Mouse (Mus musculus) ZHBTc4 (cell line): ENCODE results near the gene Lemd1.

ENCODE experiments used
- DNase-seq: peaks from one replicate; pipeline ENCODE4 v3.0.0-alpha.2; 2011; ENCODE audit warnings: low read depth, low spot score

The Lemd1 gene

GRCm38 (mm10) chr1:132191093-132191785 lies at the start of gene Lemd1, which contains the start of gene AC124108.1:
Gene Lemd1 (plus strand): TSS chr1:132191431.
Gene AC124108.1 (plus strand): TSS chr1:132191457.
- peak; percentile 25 for DNase-seq

- DNase-seq: no peak
Observed at GRCm38 (mm10) chr1:132141753-132142152, 49.5 kb upstream of the Lemd1 start.

DNA sequence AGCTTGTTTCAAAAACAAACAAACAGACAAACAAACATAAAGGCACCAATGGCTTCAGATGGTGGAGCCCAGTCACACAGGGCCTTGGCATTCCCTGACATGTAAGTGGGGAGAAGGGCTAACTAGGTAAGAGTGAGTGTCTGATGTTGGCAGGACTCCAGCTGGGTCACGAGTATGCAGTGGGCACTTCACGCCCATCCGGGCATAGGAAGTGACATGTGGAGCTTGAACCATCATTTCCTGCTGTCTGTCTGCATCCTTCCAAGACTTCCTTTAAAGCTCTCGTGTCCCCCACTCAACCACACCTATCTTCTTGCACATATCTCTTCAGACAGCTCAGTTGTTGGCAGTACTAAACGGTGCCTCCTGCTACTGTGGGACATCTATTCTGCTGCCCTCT lies 48.2 kb upstream of the Lemd1 start:
- DNase-seq: no peak

DNA sequence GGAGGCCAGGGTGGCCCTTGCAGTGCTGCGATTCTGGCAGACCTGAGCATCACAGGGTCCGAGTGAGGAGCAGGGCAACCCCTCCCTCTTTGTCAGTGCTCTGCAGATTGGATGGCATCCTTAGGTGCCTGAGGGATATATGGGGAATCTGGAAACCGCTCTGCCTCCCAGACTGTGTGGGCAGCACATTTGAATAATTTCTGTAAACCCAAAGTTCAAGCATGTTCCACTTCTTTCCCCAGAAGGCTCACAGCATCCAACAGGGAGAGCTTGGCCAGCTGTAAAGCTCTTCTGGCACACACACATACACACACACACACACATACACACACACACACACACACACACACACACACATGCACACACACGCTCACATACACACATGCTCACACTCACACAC lies 47.5 kb upstream of the Lemd1 start:
- DNase-seq: no peak

GRCm38 (mm10) chr1:132144223-132144622 lies 47.0 kb upstream of the Lemd1 start:
- peak; percentile 51 for DNase-seq

- DNase-seq: no peak
Observed at GRCm38 (mm10) chr1:132144837-132145236, 46.4 kb upstream of the Lemd1 start.

DNA sequence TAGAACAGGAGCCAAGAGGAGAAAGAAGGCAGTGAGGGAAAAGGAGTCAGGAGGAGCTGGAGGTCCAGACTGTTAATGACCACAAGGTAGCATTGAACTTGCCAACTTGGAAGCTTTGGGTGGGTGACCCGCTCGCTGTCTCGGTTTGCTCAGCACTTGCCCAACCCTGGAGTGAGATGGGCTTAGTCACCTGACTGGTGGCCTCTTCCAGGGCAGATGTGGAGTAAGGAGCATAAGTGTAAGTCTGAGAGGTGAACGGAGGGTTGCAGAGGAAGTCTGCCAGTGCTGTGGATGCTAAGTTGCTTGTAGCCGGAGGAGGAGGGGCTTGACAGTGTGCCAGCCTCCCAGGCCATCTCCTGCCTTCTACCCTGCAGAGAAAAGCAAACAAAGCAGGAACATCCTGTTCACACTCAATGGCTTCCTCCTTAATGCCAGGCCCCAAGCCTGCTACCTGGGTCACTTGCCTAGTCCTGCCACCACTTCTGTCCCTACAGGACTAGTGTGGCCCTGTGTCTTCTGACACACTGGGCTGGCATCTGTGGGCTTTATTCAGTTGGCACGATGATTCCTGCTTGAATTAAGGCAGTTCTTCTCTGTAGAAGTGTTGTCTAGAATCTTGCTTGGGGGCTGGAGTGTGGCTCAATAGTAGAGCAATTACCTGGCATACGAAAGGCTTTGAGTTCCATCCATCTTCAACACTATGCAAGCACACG lies 45.1 kb upstream of the Lemd1 start:
- no peak for DNase-seq

- no peak for DNase-seq
Observed at GRCm38 (mm10) chr1:132149410-132149809, 41.8 kb upstream of the Lemd1 start.

- no peak for DNase-seq
Observed at GRCm38 (mm10) chr1:132150171-132150570, 41.1 kb upstream of the Lemd1 start.

- DNase-seq: no peak
Observed at GRCm38 (mm10) chr1:132150817-132151601, 40.2 kb upstream of the Lemd1 start.

DNA sequence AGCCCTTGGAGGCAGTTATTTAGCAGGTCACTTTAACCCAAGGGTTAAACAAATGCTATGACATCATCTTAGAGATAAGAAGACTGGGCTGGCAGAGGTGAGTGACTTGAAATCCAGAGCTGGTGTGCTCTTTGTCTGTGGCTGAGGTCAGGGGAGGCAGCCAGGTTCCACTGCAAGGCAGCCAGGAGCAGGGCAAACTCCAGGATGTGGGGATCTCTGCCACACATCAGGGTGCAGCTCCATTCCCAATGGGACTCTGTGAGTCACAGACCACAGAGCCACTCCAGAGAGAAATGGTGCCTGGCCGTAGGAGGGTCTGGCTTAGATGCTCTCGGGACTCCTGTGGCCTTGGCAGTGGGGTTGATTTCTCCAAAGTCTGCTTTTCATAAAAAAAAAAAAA lies 39.3 kb upstream of the Lemd1 start:
- DNase-seq: no peak

DNA sequence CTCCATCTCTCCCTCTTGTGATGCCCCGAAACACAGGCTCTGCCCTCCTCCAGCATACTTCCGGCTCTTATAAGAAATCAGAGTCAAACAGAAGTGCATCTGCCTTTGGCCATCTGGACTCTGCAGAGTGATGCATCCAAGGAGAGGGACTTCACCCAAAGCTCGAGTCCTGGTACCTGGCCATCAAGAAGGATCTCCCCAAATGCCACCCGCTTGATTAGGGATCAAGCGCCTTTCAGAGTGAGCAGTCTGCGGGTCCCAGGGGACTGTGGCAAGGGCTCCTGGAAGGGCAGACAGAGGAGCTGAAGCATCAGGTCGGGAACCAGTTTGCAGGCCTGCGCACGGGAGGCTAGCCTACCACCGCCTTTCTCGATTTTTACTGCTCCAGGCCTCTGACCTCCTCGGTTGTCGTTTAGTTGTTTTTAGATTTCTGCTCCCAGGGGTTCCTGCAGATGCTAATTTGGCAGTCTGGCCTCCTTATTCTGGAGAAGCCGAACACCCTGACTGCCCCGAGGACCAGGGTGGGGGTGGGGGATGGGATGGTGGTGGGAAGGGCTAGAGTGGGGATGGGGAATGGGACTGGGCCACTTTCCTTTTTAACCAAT lies 38.0 kb upstream of the Lemd1 start:
- no peak for DNase-seq

DNA sequence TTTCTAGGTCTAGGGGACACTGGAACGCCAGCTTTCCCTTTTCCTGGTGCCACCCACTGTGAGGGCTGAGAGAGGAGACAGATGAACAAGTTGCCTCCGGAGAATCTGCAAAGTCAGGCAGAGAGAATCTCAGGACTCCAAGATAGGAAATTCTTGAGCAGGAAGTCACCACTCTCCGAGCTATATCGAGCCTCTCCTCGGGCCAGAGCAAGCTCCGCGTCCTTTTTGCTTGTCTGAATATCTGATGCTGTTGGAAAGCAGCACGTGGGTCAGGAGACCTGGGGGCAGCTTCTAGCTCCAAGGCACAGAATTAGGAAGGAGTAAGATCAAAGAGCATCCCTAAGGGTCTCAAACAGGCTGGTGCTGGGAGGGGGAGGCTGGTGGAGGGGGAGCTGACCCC lies 37.5 kb upstream of the Lemd1 start:
- no peak for DNase-seq

GRCm38 (mm10) chr1:132155737-132156136 lies 35.5 kb upstream of the Lemd1 start:
- peak; percentile 93 for DNase-seq

DNA sequence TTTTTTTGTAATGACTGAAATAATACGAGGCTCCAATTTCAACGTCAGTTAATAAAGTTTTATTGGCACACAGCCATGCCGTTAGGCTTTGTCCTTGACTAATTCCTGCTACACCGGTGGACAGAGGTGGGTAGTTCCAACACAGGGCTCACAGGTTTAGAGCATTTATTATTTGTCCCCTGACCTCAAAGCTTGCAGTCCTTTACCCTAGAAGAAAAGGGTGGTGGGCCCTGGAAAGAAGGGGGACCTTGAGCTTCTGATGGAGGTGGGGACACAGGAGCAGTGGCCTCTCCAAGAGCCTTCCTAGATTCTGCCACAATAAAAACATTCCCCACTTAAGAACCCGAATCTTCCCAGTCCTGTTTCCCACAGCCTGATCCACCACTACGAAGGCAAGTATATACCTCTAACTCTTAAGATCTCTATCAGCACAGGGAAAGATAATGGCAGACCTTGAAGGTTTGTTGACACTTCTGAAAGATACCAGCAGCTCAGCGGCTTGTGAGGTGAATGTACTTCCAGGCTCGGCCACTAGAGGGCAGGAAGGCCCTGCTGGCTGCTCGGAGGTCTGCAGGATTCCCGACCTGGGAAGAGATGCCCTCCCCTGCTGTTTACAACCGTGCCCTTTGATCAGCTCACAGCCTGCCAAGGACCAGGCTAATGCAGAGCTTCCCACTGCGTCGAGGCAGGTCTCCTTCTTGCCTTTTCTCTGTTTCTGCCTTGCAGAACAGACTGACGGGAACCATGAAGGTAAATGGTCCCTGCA lies 34.0 kb upstream of the Lemd1 start:
- DNase-seq: peak; percentile 94

GRCm38 (mm10) chr1:132157808-132158207 lies 33.4 kb upstream of the Lemd1 start:
- no peak for DNase-seq

DNA sequence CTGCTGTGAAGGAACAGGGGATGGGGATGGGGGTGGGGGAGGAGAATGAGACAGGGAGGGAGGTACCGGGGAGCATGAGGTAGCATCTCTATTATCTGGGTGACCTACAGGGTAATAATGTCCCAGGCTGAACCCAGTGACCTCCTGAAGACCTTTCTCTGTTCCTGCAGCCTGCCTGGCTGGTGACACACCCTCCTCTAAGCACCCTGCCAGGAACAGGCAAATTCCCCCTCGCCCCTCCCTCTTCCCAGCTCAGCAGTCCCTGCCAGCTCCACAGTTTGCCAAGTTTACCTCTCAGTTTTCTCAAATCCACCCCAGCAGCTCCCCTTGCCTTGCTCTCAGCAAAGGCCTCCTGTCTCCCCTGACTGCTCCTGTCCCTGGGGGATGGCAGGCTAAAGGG lies 32.5 kb upstream of the Lemd1 start:
- DNase-seq: peak; percentile 80

GRCm38 (mm10) chr1:132159681-132160080 lies 31.6 kb upstream of the Lemd1 start:
- no peak for DNase-seq

GRCm38 (mm10) chr1:132161211-132161880 lies 29.9 kb upstream of the Lemd1 start:
- DNase-seq: no peak

DNA sequence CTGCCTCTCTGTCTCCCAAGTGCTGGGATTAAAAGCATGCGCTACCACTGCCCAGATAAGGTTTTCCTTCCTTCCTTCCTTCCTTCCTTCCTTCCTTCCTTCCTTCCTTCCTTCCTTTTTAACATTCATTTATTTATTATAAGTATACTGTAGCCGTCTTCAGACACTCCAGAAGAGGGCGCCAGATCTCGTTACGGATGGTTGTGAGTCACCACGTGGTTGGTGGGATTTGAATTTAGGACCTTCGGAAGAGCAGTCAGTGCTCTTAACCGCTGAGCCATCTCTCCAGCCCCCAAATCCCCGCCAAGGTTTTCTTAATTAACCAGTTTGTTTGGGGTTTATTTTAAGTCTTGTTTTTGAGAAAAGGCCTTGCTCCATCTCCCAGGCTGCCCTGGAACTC lies 28.6 kb upstream of the Lemd1 start:
- peak; percentile 37 for DNase-seq
